Mouse (Mus musculus) cerebellum, adult 9-11 months (tissue): Measurements from ENCODE around the gene Nmu.
A peak's percentile ranks its signal among the peaks of the same experiment; 100 is the strongest.

Experiments
- DNase-seq: peaks from one replicate; pipeline ENCODE4 v3.0.0; 2022

Gene Nmu

DNA sequence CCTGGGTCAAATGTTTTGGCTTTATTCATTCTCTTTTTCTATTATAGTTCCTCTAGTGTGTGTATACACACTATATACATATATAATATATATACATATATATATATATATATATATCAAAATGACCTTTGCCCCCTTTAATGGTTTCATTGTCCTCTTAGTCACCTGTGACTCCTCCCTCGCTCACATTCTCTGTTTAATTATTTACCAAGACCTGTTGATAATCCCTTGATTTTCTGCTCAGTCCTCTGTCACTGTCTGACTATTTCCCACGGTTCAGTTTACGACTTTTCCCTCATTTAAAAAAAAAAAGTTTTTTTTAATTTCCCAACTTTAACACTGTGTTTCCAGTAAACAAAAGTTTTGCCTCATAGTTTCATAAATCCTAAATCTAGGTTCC is 57.3 kb downstream of the Nmu start:
- no peak for DNase-seq

DNA sequence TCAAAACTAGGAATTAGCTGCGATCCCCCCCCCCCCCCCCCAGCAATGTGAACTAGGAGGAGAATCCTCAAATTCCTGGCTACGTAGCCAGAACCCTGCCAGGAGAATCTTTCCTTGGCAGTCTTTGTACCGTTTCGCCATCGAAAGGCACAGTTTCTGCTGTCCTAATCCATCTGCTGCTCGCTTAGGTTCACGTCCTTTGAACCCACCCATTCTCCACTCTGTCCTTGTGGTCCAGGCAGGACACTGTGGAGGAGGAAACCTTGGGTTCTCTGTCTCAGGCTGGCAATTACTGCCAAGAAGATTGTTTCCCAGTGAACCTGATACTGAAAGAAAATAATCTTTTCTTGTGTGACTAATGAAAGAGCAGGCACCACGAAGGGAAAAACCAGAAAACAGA is 58.0 kb downstream of the Nmu start:
- peak; percentile 30 for DNase-seq

DNA sequence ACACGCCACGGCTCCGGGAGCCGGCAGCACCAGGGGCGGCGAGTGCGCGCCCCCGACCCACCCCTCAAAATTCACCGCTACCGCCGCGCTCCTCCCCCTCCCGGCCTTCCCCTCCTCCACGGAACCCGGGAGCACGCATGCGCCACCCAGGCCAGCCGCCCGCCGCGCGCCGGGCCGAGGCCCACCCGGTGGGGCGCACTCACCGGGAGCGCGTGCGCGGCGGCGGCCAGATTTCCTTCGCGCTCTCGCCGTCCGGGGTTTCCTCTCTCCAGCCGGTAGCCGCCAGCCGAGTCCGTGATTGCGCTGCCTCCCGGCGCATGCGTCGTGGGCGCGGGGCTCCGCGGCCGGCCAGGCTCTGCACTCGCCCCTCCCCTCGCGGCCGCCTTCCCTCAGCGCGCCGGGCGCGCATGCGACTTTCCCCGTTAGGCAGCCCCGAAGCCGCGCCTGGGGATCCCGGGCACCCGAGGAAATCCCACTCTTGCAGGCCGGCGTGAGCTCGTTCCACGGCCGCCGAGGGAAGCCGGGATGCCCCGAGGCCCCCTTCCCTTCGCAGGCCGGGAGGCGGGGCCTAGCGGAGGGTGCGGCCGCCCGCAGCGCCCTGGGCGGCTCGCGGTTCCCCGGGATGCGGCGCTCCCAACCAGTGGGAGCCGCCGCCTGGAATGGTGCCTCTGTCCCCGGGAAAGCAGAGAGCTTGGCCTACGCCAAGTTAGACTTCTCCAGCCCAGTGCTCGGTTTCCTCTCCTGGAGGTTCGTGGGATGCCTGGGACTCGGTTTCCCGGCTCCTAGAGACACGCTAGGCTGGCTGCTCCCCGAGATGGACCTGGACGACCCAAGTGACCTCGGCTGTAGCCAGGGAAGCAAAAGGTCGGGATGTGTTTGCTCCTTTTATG is 58.9 kb downstream of the Nmu start, which contains the start of gene Clock:
Gene Clock, minus strand, starts transcription at position 341 of the 890 bp plus-strand sequence.
- DNase-seq: peak; percentile 93

DNA sequence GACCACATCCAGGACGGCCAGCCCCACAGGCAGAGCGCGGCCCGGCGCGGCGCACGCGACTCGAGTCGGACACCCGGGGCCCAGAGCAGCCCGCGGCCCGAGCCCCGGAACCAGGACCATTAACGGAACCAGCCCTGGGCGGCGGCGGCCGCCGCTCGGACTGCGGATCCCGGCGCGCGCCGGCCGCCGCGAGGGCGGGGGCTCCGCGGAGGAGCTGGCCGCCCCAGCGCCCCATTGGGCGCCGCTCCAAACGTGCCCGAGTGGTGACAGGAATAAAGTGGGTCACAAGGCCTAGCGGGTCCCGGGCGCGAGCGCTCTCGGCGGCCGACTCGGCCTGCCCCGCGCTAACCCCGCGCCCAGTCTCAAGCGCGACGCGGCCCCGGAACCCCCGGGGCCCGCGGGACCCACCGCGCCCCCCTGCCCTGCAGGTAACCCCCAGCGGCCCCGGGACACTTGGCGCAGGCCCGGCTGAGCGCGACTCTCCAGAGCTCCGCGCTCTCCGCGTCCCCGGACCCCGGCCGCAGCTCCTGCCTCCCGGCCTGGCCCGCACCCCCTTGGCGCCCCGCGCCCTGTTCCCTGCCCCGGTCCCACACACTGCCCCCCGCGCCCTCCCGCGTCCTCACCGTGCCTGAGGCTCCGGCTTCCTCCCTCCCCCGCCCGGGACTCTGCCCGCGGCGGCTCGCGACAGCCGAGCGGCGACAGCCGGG is 59.7 kb downstream of the Nmu start:
- DNase-seq: peak; percentile 85

DNA sequence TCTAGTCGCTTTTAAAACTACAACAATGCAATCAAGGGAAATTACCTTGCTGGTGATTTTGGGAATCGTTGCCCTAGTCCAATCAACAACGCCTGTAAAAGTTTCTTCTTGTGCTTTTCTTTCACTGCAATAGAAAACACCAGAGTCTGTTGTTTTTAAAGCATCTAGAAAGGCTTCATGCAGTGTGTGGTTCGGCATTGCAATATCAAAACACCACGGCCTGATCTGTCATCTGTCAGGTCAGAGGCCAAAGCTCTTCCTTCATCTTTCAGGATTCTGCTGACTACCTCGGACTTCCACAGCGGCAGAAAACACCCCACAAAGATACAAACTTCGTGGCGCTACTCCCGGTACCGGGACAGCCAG is 60.2 kb downstream of the Nmu start:
- DNase-seq: no peak

DNA sequence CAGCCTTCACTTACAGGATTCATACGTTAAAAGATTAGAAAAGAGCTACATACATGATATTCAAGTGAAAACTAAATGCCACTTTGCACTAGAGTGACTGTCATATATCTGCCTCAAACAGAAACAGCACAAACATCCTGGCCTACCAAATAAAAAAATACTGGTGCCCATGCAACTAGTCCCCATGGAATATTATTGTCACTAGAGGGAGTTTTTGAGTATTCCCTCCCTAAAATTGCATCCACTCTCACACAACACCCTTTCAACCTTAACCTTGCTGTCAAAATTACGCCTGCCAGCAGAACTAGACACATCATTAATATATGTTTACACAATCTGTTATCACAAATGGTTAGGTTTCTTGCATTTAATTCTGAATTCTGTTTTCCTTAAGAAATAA is 61.6 kb downstream of the Nmu start:
- DNase-seq: no peak

DNA sequence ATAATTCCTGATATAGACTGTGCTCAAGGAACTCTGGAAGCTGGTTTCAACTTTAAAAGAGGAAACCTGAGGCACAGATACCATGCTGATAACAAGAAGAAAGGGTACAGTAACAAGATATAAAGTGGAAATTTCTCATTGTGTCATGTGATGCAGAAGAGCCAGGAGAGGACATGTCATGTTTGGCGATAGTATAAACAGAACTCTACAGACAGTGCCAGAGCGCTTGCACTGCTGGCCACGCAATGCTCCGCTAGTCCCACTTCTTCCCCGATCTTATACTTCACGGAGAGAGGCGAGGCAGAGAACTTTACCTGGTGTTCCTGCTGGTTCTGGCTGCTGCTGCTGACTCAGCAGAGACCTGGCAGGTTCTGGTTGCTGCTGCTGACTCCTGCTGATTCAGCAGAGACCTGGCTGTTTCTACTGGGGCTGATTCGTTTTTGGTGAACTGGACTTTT is 74.3 kb downstream of the Nmu start:
- no peak for DNase-seq

DNA sequence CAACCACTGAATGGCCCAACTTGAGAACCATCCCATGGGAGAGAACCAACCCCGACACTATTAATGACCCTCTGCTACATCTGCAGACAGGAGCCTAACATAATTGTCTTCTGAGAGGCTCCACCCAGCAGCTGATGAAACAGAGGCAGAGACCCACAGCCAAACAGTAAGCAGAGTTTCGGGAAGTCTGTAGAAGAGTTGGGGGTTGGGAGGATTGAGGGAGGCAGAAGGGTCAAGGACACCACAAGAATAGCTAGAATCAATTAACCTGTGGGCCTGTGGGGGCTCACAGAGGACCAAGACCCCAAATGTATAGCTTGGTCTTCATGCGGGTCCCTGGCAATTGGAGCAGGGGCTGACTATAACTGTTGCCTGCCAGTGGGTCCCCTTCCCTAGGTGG is 75.3 kb downstream of the Nmu start:
- DNase-seq: no peak

DNA sequence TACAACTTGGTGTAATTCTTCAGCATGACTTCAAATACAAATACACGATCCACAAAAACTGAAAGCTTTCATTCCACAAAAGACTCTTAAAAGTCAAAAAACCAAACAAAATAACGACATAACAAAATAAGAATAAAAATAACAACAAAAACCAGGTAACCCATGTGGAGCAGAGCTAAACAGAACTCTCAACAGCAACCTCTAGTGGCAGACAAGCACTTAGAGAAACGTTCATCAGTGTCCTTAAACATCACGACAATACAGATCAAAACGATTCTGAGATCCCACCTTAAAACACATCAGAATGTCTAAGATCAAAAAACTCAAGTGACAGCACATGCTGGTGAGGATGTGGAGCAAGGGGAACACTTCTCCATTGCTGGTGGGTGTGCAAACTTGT is 76.5 kb downstream of the Nmu start:
- DNase-seq: no peak

DNA sequence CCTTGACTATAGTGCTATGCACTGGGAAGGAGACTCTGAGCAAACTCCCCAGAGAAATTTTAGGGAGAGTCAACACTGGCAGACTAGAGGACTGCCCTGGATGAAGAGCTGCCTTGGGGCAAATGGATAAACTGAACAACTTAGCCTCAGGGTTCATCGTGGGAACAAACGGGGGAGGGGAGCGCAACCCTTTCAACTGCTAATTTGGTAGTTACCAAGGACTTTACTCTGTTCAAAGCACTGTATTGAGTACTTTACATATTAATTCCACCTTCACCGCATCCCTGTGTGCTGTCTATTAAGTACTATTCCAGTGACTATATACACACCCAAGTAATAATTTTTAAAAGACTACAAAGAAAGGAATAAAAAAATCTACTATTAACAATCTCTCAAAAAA is 77.9 kb downstream of the Nmu start:
- DNase-seq: no peak

DNA sequence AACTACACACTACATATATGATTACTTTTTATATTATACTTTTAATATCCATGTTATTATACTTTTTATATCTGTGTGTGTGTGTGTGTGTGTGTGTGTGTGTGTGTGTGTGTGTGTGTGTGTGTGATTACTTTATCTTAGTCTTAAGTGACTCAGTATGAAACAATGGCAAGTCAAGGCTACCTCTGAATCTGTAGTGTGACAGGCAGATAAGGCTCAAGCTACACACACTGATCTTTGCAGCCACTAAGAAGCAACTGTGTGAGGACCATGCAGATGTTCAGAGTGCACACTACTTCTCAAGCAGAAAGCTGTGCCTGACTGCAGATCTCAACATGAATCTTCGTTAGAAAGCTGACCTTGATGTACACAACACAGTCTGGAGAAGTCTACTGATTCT is 79.7 kb downstream of the Nmu start:
- DNase-seq: no peak
